Mouse (Mus musculus) monocyte, adult 5-6 weeks (primary cell): Measurements from ENCODE around the gene Zmynd8. TPM values are rescaled to one million over a fixed set of nuclear protein-coding genes. Genes with fewer than 3 reads are reported as not detected.

Source experiments
- ATAC-seq: fragments of 153-309, 156-312 bp; replicated peaks from 2 replicates; pipeline ENCODE4 v1.8.0; 2017; ENCODE audit warnings: mild to moderate bottlenecking; ENCODE audit not compliant: low TSS enrichment, insufficient number of reproducible peaks, severe bottlenecking, poor library complexity, low FRiP score
- total RNA-seq: library from RNA; stranded (forward); fragments of 200-1000, 200-491, 200-594 nt; gene quantifications from 3 replicates; pipeline ENCODE4 v1.2.3, GENCODE M21; 2017

Gene Zmynd8
- total RNA-seq, 1 experiment from 2014 or later, result 44.4 TPM

- ATAC-seq, result no peak
Observed at GRCm38 (mm10) chr2:165900351-165901126, 1.7 kb upstream of the Zmynd8 start.

- ATAC-seq, result no peak
Observed at GRCm38 (mm10) chr2:165899923-165900322, 1.1 kb upstream of the Zmynd8 start.

GRCm38 (mm10) chr2:165899474-165899873 lies 658 bp upstream of the Zmynd8 start:
- ATAC-seq, result no peak

- no peak for ATAC-seq
Observed at GRCm38 (mm10) chr2:165896171-165896570, 2.6 kb downstream of the Zmynd8 start.

- ATAC-seq, result no peak
Observed at GRCm38 (mm10) chr2:165895687-165896086, 3.1 kb downstream of the Zmynd8 start.

- no peak for ATAC-seq
Observed at GRCm38 (mm10) chr2:165894533-165894932, 4.3 kb downstream of the Zmynd8 start.

- no peak for ATAC-seq
Observed at GRCm38 (mm10) chr2:165893232-165893631, 5.6 kb downstream of the Zmynd8 start.

GRCm38 (mm10) chr2:165892626-165893025 lies 6.2 kb downstream of the Zmynd8 start:
- ATAC-seq, result no peak

- ATAC-seq, result no peak
Observed at GRCm38 (mm10) chr2:165890401-165890800, 8.4 kb downstream of the Zmynd8 start.

- ATAC-seq, result no peak
Observed at GRCm38 (mm10) chr2:165889874-165890273, 8.9 kb downstream of the Zmynd8 start.

GRCm38 (mm10) chr2:165889266-165889665 lies 9.6 kb downstream of the Zmynd8 start:
- ATAC-seq, result no peak

GRCm38 (mm10) chr2:165888813-165889221 lies 10.0 kb downstream of the Zmynd8 start:
- peak; percentile 40; the same call in 1 of the 2 replicates for ATAC-seq

GRCm38 (mm10) chr2:165888396-165888795 lies 10.4 kb downstream of the Zmynd8 start:
- no peak for ATAC-seq

GRCm38 (mm10) chr2:165886857-165887628 lies 11.8 kb downstream of the Zmynd8 start:
- no peak for ATAC-seq

GRCm38 (mm10) chr2:165886482-165886856 lies 12.3 kb downstream of the Zmynd8 start:
- ATAC-seq, result no peak

GRCm38 (mm10) chr2:165885951-165886320 lies 12.9 kb downstream of the Zmynd8 start:
- ATAC-seq, result no peak

- no peak; the same call in 1 of the 2 replicates for ATAC-seq
Observed at GRCm38 (mm10) chr2:165885225-165885950, 13.4 kb downstream of the Zmynd8 start.

- peak; percentile 70 for ATAC-seq
Observed at GRCm38 (mm10) chr2:165884577-165885224, 14.1 kb downstream of the Zmynd8 start.
